Mouse (Mus musculus) kidney, adult 2 months (tissue): ENCODE measurements around the gene Mtmr6. TPM values are rescaled to one million over a fixed set of nuclear protein-coding genes. Genes with fewer than 3 reads are reported as not detected.

ENCODE experiments used
- DNase-seq: peaks from one replicate; pipeline ENCODE4 v3.0.0; 2021
- H3K27ac ChIP-seq: fragments of 200-500 bp; 2 replicates; pipeline ENCODE4 v1.5.1; 2012; ENCODE audit warnings: low read depth, low read length, control low read depth, inconsistent platforms; ENCODE audit not compliant: insufficient read depth
- H3K27me3 ChIP-seq: fragments of 200-500 bp; replicated peaks from 2 replicates; pipeline ENCODE4 v1.6.1; 2012; ENCODE audit warnings: mild to moderate bottlenecking, moderate library complexity, low read length, inconsistent platforms; ENCODE audit not compliant: control insufficient read depth, insufficient read depth
- H3K36me3 ChIP-seq: fragments of 200-500 bp; 2 replicates; pipeline ENCODE4 v1.6.1; 2012; ENCODE audit warnings: mild to moderate bottlenecking, moderate library complexity, low read length, inconsistent platforms; ENCODE audit not compliant: control insufficient read depth, insufficient read depth
- H3K4me1 ChIP-seq: fragments of 200-500 bp; 2 replicates; pipeline ENCODE4 v1.6.1; 2011; ENCODE audit warnings: low read length; ENCODE audit not compliant: control insufficient read depth, insufficient read depth
- H3K4me3 ChIP-seq: fragments of 200-500 bp; 2 replicates; pipeline ENCODE4 v1.5.1; 2011; ENCODE audit warnings: mild to moderate bottlenecking, low read depth, low read length, control low read depth; ENCODE audit not compliant: insufficient read depth
- CTCF ChIP-seq: fragments of 200-500 bp; conservative IDR thresholded peaks from 2 replicates; pipeline ENCODE4 v1.5.1; 2011; ENCODE audit warnings: low read depth, mild to moderate bottlenecking, control low read depth, low read length, moderate library complexity, mixed read lengths; ENCODE audit not compliant: insufficient read depth, insufficient read length
- POLR2A ChIP-seq: fragments of 200-500 bp; IDR thresholded peaks from one replicate; pipeline ENCODE4 v1.6.1; 2011; ENCODE audit warnings: low read depth, low read length, control low read depth
- WGBS: fragments of 180-500 bp; shearing (Covaris S2); methylation state at CpG from one replicate; pipeline ENCODE4 v1.1.7; 2018; 5-methylcytosine and 5-hydroxymethylcytosine counted together
- polyA plus RNA-seq: library from polyadenylated mRNA; depleted of rRNA; stranded (reverse); fragments of >200 nt; gene quantifications from 2 replicates; pipeline ENCODE4 v1.2.3, GENCODE M21; 2012

The Mtmr6 gene
- polyA plus RNA-seq, 1 experiment, result 23.3 TPM

DNA sequence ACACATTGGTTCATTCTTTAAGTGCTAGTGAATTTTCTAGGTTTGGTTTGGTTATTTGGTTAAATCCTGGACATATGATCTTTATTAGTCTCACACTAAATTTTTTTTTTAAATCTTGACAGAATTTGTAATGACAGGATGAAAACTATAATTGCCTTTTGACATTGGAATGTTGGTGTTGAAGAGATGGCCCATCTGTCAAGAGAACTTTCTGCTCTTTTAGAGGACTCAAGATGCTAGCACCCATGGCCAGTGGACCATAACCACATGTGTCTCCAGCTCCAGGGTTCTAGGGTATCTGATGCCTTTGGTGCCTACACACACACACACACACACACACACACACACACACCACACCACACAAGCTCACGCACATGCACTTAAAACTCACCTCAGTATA lies 7.2 kb upstream of the Mtmr6 start:
- no peaks in the 10 kb centered on the region for H3K27me3 ChIP-seq
- no peaks in the 10 kb centered on the region for H3K36me3 ChIP-seq
- WGBS, result 88% methylated on average over 1 of the region's 1 CpGs
- DNase-seq, result no peak
- no peak overlapping the region for H3K27ac ChIP-seq
- H3K4me1 ChIP-seq, result no peaks in the 10 kb centered on the region
- H3K4me3 ChIP-seq, result no peak overlapping the region
- TF ChIP-seq CTCF (no peak), POLR2A (no peak)

DNA sequence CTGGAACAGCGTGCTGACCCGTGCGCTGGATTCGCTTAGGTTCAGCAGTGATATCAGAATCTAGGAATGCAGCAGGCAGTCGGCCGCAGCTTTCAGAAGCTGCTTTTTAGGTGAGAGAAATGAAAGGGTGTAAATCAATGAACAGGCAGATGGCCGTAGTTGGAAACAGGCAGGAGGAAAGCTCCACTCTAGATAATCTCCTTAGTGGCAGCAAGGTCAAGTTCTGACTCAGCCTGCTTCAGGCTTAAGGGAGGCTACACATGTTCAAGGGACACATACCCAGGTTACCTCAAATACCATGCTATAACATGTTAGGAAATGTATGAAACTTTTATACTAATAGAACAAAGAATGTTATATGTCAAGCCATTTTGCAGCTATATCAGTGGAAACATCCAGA lies 2.7 kb upstream of the Mtmr6 start:
- no peak overlapping the region for H3K27ac ChIP-seq
- H3K27me3 ChIP-seq, result no peaks in the 10 kb centered on the region
- H3K4me1 ChIP-seq, result no peaks in the 10 kb centered on the region
- H3K36me3 ChIP-seq, result no peaks in the 10 kb centered on the region
- 61% methylated on average over 7 of the region's 7 CpGs for WGBS
- DNase-seq, result no peak
- TF ChIP-seq CTCF (no peak), POLR2A (no peak)
- no peak overlapping the region for H3K4me3 ChIP-seq

DNA sequence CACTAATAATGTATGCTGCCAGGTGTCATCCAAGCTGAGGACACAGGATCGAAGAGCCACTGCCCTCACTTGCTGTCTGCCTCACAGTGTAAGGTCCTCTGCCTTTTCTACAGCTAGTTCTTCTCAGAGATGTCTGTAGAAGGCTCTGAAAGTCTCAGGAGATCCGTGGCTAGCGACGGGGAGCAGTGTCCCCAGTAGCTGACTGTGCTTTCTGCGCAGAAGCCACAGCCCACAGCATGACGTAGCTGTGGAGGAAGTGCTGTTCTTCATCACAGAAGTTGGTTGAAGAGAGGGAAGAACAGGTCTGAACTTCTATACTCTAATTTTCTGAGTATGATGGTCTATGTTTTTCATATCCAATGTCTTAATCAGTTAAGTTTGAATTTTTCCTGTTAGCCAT lies 4.3 kb downstream of the Mtmr6 start:
- WGBS, result 81% methylated on average over 6 of the region's 6 CpGs

GRCm38 (mm10) chr14:60273346-60273745 lies 8.3 kb downstream of the Mtmr6 start:
- Histone ChIP-seq H3K4me1 (peaks cover 6% of the 10 kb centered on the region; the same call in 1 of the 2 replicates), H3K27ac (peak overlapping the region; percentile 50), H3K27me3 (no peaks in the 10 kb centered on the region), H3K36me3 (no peaks in the 10 kb centered on the region), H3K4me3 (no peak overlapping the region)
- TF ChIP-seq POLR2A (no peak), CTCF (no peak)
- 76% methylated on average over 6 of the region's 6 CpGs for WGBS
- DNase-seq, result no peak

More for the DNA sequence above, 4.3 kb downstream of the Mtmr6 start:
- H3K36me3 ChIP-seq, result no peaks in the 10 kb centered on the region
- TF ChIP-seq POLR2A (no peak), CTCF (no peak)
- no peak overlapping the region for H3K27ac ChIP-seq
- no peak overlapping the region for H3K4me3 ChIP-seq
- H3K4me1 ChIP-seq, result no peaks in the 10 kb centered on the region; the same call in 1 of the 2 replicates
- DNase-seq, result peak; percentile 16
- H3K27me3 ChIP-seq, result no peaks in the 10 kb centered on the region

DNA sequence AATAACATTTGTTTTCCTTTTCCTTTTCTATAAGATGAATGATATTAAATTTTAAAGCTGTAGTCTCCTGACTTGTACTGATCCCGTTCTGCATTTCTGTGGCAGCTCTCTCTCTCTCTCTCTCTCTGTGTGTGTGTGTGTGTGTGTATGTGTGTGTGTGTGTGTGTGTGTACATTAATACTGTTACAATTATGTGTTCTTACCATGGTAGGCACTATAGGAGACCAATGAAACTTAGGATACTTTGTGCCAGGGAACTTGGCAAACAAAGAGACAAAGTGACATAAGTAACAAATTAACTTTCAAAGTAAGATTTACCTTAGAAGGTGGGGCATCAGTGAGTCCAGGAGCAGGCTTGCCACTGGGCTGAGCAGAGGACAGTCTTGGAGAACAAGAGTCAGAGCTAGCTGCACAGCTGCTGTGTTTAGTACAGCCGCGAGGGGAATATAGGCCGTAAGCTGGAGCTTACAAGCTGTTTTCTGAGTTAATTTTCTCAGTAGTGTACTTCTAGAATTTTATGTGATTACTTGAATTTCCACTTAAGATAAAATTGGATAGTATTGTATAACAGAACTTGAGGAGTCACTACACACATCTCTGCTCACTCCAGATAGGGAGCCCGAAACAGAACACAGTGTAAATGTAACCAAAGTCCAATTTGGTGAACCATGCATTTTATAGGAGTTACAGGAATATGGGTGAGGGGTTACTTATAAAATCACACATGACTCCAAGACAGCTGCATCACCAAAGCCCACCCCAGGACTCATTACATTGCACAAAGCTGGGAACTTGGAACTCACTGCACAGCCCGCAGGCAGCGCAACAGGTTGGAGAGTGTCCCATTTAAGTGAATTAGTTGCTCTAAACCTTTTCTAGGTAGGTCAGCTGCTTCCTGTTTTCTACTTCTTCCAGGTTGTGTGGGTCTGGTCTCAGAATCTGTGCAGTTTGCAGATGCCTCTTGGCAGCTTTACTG lies 10.6 kb downstream of the Mtmr6 start:
- TF ChIP-seq POLR2A (no peak), CTCF (no peak)
- H3K27me3 ChIP-seq, result no peaks in the 10 kb centered on the region
- H3K27ac ChIP-seq, result peak overlapping the region; percentile 26; the same call in 1 of the 2 replicates
- no peak overlapping the region for H3K4me3 ChIP-seq
- whole genome bisulfite sequencing, result 59% methylated on average over 7 of the region's 7 CpGs
- DNase-seq, result peak; percentile 40
- no peaks in the 10 kb centered on the region for H3K36me3 ChIP-seq
- peaks cover 6% of the 10 kb centered on the region; the same call in 1 of the 2 replicates for H3K4me1 ChIP-seq

DNA sequence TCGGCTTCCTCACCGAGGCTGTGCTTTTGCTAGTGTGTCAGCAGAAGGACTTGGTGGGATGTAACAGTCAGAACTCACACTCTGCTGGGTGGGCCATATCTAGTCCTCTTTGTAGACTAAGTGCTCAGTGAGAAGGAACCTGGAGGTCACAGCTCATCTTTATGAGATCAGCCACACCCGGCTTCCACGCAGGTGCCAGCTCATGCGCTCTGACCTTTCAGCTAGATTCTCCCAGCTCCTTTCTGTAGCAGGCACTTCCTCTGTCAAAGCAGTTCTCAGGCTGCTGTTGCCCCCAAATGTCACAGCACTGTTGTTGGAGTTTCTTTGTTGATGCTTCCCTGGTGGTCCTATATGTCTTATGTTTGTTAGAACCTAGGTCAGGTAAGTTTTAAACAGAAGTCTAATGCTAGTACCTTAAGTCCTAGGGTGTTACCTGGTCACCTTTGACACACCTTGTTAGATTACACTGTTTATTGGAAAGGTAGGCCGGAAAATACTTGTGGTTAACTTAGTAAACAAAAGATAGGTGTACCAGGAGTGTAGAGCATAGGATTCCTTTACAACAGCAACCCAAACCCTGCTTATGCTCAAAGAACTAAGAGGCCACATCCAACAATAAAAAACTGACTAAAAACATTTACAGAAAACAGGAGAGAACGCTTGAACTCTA lies 21.3 kb downstream of the Mtmr6 start:
- 77% methylated on average over 7 of the region's 7 CpGs for WGBS
- peaks cover 3% of the 10 kb centered on the region; the same call in 1 of the 2 replicates for H3K36me3 ChIP-seq
- H3K27ac ChIP-seq, result no peak overlapping the region
- DNase-seq, result no peak
- H3K4me1 ChIP-seq, result no peaks in the 10 kb centered on the region
- H3K4me3 ChIP-seq, result no peak overlapping the region
- no peaks in the 10 kb centered on the region for H3K27me3 ChIP-seq
- TF ChIP-seq CTCF (no peak), POLR2A (no peak)

DNA sequence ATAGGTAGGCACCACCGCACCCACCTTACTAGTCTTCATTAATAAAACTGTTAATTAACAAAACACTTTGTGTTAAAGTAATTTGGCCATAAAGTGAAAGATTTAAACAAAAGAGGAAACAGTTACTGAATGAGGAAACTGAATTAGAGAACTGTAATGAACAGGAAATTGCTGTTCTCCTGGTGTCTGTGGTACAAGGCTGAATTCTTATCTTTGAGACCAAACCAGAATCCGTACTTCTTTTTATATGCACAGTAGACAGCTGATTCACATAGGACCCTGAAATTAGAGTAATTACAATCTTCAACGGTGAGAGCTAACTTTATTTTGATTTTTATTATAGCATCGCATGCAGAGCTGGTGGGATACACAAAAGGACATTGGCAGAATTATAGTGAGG lies 25.3 kb downstream of the Mtmr6 start:
- Histone ChIP-seq H3K27me3 (no peaks in the 10 kb centered on the region), H3K4me1 (0 out of 2 replicates have a peak, but pooled peaks cover 3% of the 10 kb centered on the region), H3K36me3 (peaks cover 3% of the 10 kb centered on the region; the same call in 1 of the 2 replicates), H3K4me3 (no peak overlapping the region), H3K27ac (no peak overlapping the region)
- TF ChIP-seq CTCF (no peak), POLR2A (no peak)
- WGBS, result 88% methylated on average over 4 of the region's 4 CpGs
- no peak for DNase-seq
